Mouse (Mus musculus): ENCODE data around the gene Cacna2d3.

- TF ChIP-seq CTCF (IDR thresholded peaks at IDR 0.05; ENCODE audit: low read depth) (no peak), EP300 (IDR thresholded peaks at IDR 0.05; ENCODE audit: low read depth) (no peak)
Measured at GRCm38 (mm10) chr14:29060679-29061078, 661.0 kb downstream of the Cacna2d3 start.

All from heart, postnatal 0 days (tissue).